Mouse (Mus musculus) right cerebral cortex, postnatal 10 days (tissue): ENCODE measurements around the gene Mapk11.

Source experiments
- DNase-seq, 2 experiments: peaks; one replicate each; pipeline ENCODE4 v3.0.0; 2021; ENCODE audit warnings: low spot score in 2 of 2

Gene Mapk11

GRCm38 (mm10) chr15:89149271-89150040 is at the start of gene Mapk11:
Gene Mapk11, minus strand, starts transcription at chr15:89149628.
- peak; percentile 70 to 75 for DNase-seq

GRCm38 (mm10) chr15:89197056-89197455 is 47.6 kb upstream of the Mapk11 start:
- DNase-seq, result peak in 1 of 2 experiments; percentile 26

GRCm38 (mm10) chr15:89196313-89196706 is 46.9 kb upstream of the Mapk11 start, which contains the start of gene Dennd6b:
Gene Dennd6b, minus strand, starts transcription at chr15:89196496.
- peak; percentile 97 to 98 for DNase-seq

- DNase-seq, result peak; percentile 94 to 96
Observed at GRCm38 (mm10) chr15:89195690-89196312, 46.4 kb upstream of the Mapk11 start.

- peak in 1 of 2 experiments; percentile 59 for DNase-seq
Observed at GRCm38 (mm10) chr15:89195261-89195681, 45.8 kb upstream of the Mapk11 start.

- peak; percentile 22 to 32 for DNase-seq
Observed at GRCm38 (mm10) chr15:89184937-89185227, 35.5 kb upstream of the Mapk11 start.

- DNase-seq, result peak; percentile 21 to 35
Observed at GRCm38 (mm10) chr15:89184141-89184936, 34.9 kb upstream of the Mapk11 start.

- DNase-seq, result peak; percentile 33 to 40
Observed at GRCm38 (mm10) chr15:89182842-89183241, 33.4 kb upstream of the Mapk11 start.

GRCm38 (mm10) chr15:89182328-89182741 is 32.9 kb upstream of the Mapk11 start:
- DNase-seq, result peak; percentile 55 to 56

GRCm38 (mm10) chr15:89181561-89182270 is 32.3 kb upstream of the Mapk11 start:
- no peak for DNase-seq

GRCm38 (mm10) chr15:89180571-89181229 is 31.3 kb upstream of the Mapk11 start, which contains the start of gene Plxnb2:
Gene Plxnb2, minus strand, starts transcription at chr15:89180788.
- peak; percentile 87 to 91 for DNase-seq

GRCm38 (mm10) chr15:89180081-89180541 is 30.7 kb upstream of the Mapk11 start:
- DNase-seq, result peak in 1 of 2 experiments; percentile 58

GRCm38 (mm10) chr15:89179630-89179964 is 30.2 kb upstream of the Mapk11 start:
- DNase-seq, result no peak

- DNase-seq, result peak; percentile 69 to 73
Observed at GRCm38 (mm10) chr15:89178954-89179629, 29.7 kb upstream of the Mapk11 start.

- no peak for DNase-seq
Observed at GRCm38 (mm10) chr15:89178260-89178860, 28.9 kb upstream of the Mapk11 start.

- no peak for DNase-seq
Observed at GRCm38 (mm10) chr15:89177576-89178259, 28.3 kb upstream of the Mapk11 start.

GRCm38 (mm10) chr15:89177121-89177520 is 27.7 kb upstream of the Mapk11 start:
- DNase-seq, result peak in 1 of 2 experiments; percentile 82

- no peak for DNase-seq
Observed at GRCm38 (mm10) chr15:89175411-89176155, 26.2 kb upstream of the Mapk11 start.

- DNase-seq, result no peak
Observed at GRCm38 (mm10) chr15:89174889-89175339, 25.5 kb upstream of the Mapk11 start.
